Mouse (Mus musculus) hindbrain, embryonic 12.5 days (tissue): ENCODE results near the gene 4930415O20Rik. TPM values are rescaled to one million over a fixed set of nuclear protein-coding genes. Genes with fewer than 3 reads are reported as not detected.
"Not testable (repeated sequence)": the region's sequence is repeated elsewhere in the genome, so short reads cannot be mapped to it uniquely, and the experiment has no call there.

ENCODE experiments used
- ATAC-seq: fragments of 200-750 bp; cut with Nextera tagmentation; 2 replicates; pipeline ENCODE4 v1.8.0; 2017; ENCODE audit warnings: moderate TSS enrichment; ENCODE audit not compliant: low FRiP score
- H3K27ac ChIP-seq: fragments of 300-500 bp; sonication (generic); 2 replicates; pipeline ENCODE4 v1.5.1; 2016; ENCODE audit warnings: mild to moderate bottlenecking
- H3K27me3 ChIP-seq: fragments of 300-500 bp; sonication (generic); 2 replicates; pipeline ENCODE4 v1.6.1; 2016; ENCODE audit warnings: mild to moderate bottlenecking
- H3K36me3 ChIP-seq: fragments of 300-500 bp; sonication (generic); 2 replicates; pipeline ENCODE4 v1.6.1; 2016; ENCODE audit warnings: mild to moderate bottlenecking
- H3K4me1 ChIP-seq: fragments of 300-500 bp; sonication (generic); 2 replicates; pipeline ENCODE4 v1.6.1; 2016
- H3K4me2 ChIP-seq: fragments of 300-500 bp; sonication (generic); replicated peaks from 2 replicates; pipeline ENCODE4 v1.6.1; 2016; ENCODE audit warnings: mild to moderate bottlenecking
- H3K4me3 ChIP-seq: fragments of 300-500 bp; sonication (generic); 2 replicates; pipeline ENCODE4 v1.5.1; 2016; ENCODE audit warnings: mild to moderate bottlenecking
- H3K9ac ChIP-seq: fragments of 300-500 bp; sonication (generic); 2 replicates; pipeline ENCODE4 v1.6.1; 2016; ENCODE audit warnings: mild to moderate bottlenecking, moderate library complexity
- H3K9me3 ChIP-seq: fragments of 300-500 bp; sonication (generic); replicated peaks from 2 replicates; pipeline ENCODE4 v1.6.1; 2016; ENCODE audit warnings: mild to moderate bottlenecking
- WGBS: fragments of 180-500 bp; shearing (Covaris S2); methylation state at CpG from one replicate; pipeline ENCODE4 v1.1.7; 2016; 5-methylcytosine and 5-hydroxymethylcytosine counted together
- polyA plus RNA-seq: library from polyadenylated mRNA; unstranded; fragments of >200 nt; fragmentation: Nextera tagmentation; extraction: Ambion mirVana; gene quantifications from 2 replicates; pipeline ENCODE4 v1.2.1, GENCODE M21; 2016

The 4930415O20Rik gene
- polyA plus RNA-seq, 1 experiment from 2014 or later: 0.43 TPM

DNA sequence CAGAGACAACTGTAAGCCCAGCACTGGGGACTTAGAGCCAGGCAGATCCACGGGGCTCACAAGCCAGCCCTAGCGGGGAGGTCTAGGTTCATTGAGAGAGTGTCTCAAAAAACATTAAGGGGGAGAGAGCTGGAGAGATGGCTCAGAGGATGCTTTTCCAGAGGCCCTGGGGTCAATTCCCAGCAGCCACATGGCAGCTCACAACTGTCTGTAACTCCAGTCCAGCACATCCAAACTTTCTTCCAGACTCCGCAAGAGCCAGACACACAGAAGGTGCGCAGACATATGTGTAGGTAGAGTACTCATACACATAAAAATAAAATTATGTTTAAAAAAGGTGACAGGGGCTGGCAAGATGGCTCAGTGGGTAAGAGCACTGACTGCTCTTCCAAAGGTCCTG, 2.5 kb downstream of the 4930415O20Rik start:
- no peak overlapping the region for H3K27ac ChIP-seq
- H3K9ac ChIP-seq: no peak overlapping the region
- no peak overlapping the region for H3K4me3 ChIP-seq
- no peaks in the 10 kb centered on the region for H3K27me3 ChIP-seq
- no peaks in the 10 kb centered on the region for H3K9me3 ChIP-seq
- no peak for ATAC-seq
- no peaks in the 10 kb centered on the region for H3K36me3 ChIP-seq
- no peak overlapping the region for H3K4me2 ChIP-seq
- peaks cover 10% of the 10 kb centered on the region for H3K4me1 ChIP-seq
- WGBS: 80% methylated on average over 4 of the region's 4 CpGs

GRCm38 (mm10) chr15:98579310-98579709, 8.5 kb downstream of the 4930415O20Rik start:
- Histone ChIP-seq H3K9me3 (no peaks in the 10 kb centered on the region), H3K4me1 (no peaks in the 10 kb centered on the region), H3K9ac (no peak overlapping the region), H3K27ac (no peak overlapping the region), H3K27me3 (no peaks in the 10 kb centered on the region), H3K4me2 (no peak overlapping the region), H3K4me3 (no peak overlapping the region), H3K36me3 (no peaks in the 10 kb centered on the region)
- WGBS: 80% methylated on average over 2 of the region's 2 CpGs
- ATAC-seq: no peak

GRCm38 (mm10) chr15:98579795-98580464, 9.1 kb downstream of the 4930415O20Rik start:
- Histone ChIP-seq H3K36me3 (no peaks in the 10 kb centered on the region), H3K9me3 (no peaks in the 10 kb centered on the region), H3K4me1 (no peaks in the 10 kb centered on the region), H3K27me3 (no peaks in the 10 kb centered on the region), H3K4me2 (no peak overlapping the region), H3K9ac (no peak overlapping the region), H3K27ac (no peak overlapping the region), H3K4me3 (no peak overlapping the region)
- peak; percentile 85 for ATAC-seq
- 37% methylated on average over 5 of the region's 5 CpGs for WGBS

GRCm38 (mm10) chr15:98582410-98582809, 11.6 kb downstream of the 4930415O20Rik start:
- no peaks in the 10 kb centered on the region for H3K36me3 ChIP-seq
- H3K9ac ChIP-seq: no peak overlapping the region
- ATAC-seq: no peak
- H3K27me3 ChIP-seq: no peaks in the 10 kb centered on the region
- H3K4me1 ChIP-seq: no peaks in the 10 kb centered on the region
- no peak overlapping the region for H3K4me3 ChIP-seq
- H3K9me3 ChIP-seq: no peaks in the 10 kb centered on the region
- WGBS: 85% methylated on average over 8 of the region's 8 CpGs
- H3K4me2 ChIP-seq: no peak overlapping the region
- H3K27ac ChIP-seq: no peak overlapping the region

DNA sequence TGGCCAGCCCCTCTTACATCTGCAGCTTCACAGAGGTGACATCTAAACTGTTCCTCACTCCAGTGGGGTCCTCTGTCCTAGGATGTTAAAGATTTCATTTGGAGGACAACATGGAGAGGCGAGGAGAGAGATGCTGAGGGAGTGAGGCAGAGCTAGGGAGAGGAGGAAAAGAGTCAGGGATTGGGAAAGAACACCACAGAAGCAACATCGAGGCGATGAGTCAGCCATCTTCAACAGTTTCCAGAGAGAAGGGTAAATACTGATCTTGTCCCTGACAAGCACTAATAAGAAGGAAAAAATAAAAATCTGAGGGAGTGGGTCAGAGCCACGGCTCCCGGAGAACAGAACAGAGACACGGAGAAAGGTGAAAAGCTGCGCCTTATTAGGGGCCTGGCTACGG, 12.2 kb downstream of the 4930415O20Rik start:
- H3K27ac ChIP-seq: no peak overlapping the region
- H3K4me2 ChIP-seq: no peak overlapping the region
- 86% methylated on average over 8 of the region's 8 CpGs for WGBS
- H3K27me3 ChIP-seq: no peaks in the 10 kb centered on the region
- no peaks in the 10 kb centered on the region for H3K4me1 ChIP-seq
- no peaks in the 10 kb centered on the region for H3K9me3 ChIP-seq
- H3K36me3 ChIP-seq: no peaks in the 10 kb centered on the region
- no peak for ATAC-seq
- H3K4me3 ChIP-seq: no peak overlapping the region
- no peak overlapping the region for H3K9ac ChIP-seq

GRCm38 (mm10) chr15:98585421-98585820, 14.6 kb downstream of the 4930415O20Rik start:
- no peak overlapping the region for H3K9ac ChIP-seq
- H3K27ac ChIP-seq: no peak overlapping the region
- no peaks in the 10 kb centered on the region for H3K9me3 ChIP-seq
- H3K4me3 ChIP-seq: no peak overlapping the region
- no peak for ATAC-seq
- WGBS: 41% methylated on average over 7 of the region's 7 CpGs
- H3K27me3 ChIP-seq: no peaks in the 10 kb centered on the region
- no peaks in the 10 kb centered on the region for H3K4me1 ChIP-seq
- H3K4me2 ChIP-seq: no peak overlapping the region
- peaks cover 4% of the 10 kb centered on the region; the same call in 1 of the 2 replicates for H3K36me3 ChIP-seq

- WGBS: 72% methylated on average over 9 of the region's 9 CpGs
- not testable (repeated sequence) for H3K27me3 ChIP-seq
These were observed 15.3 kb downstream of the 4930415O20Rik start for GRCm38 (mm10) chr15:98586141-98586540.

DNA sequence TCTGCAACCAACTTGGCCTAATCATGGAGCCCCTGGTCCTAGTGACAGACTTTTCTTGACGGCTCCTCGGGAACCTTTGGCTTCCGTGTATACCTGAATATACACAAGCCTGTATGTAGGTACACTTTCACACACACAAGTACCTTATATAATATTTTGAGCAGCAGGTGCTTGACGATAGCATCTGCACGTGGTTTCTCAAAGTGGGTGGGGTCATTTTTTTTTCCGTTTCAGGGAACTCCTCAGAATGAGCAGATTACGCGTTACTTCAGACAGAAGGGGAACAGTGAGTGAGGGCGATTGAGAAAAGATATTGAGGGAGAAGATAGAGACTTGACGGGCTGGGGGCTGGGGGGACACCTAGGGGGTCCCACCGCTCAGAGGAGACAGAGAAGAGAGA, 16.9 kb downstream of the 4930415O20Rik start:
- no peak overlapping the region for H3K4me2 ChIP-seq
- H3K36me3 ChIP-seq: peaks cover 26% of the 10 kb centered on the region
- no peak overlapping the region for H3K4me3 ChIP-seq
- H3K9me3 ChIP-seq: no peaks in the 10 kb centered on the region
- no peak overlapping the region for H3K27ac ChIP-seq
- no peaks in the 10 kb centered on the region for H3K4me1 ChIP-seq
- no peak for ATAC-seq
- 90% methylated on average over 11 of the region's 11 CpGs for WGBS
- H3K27me3 ChIP-seq: no peaks in the 10 kb centered on the region
- no peak overlapping the region for H3K9ac ChIP-seq

More at GRCm38 (mm10) chr15:98586141-98586540, 15.3 kb downstream of the 4930415O20Rik start:
- H3K4me3 ChIP-seq, H3K4me1 ChIP-seq, H3K9ac ChIP-seq, H3K27ac ChIP-seq, ATAC-seq, H3K9me3 ChIP-seq, H3K4me2 ChIP-seq: not testable (repeated sequence)
- H3K36me3 ChIP-seq: peaks cover 10% of the 10 kb centered on the region

DNA sequence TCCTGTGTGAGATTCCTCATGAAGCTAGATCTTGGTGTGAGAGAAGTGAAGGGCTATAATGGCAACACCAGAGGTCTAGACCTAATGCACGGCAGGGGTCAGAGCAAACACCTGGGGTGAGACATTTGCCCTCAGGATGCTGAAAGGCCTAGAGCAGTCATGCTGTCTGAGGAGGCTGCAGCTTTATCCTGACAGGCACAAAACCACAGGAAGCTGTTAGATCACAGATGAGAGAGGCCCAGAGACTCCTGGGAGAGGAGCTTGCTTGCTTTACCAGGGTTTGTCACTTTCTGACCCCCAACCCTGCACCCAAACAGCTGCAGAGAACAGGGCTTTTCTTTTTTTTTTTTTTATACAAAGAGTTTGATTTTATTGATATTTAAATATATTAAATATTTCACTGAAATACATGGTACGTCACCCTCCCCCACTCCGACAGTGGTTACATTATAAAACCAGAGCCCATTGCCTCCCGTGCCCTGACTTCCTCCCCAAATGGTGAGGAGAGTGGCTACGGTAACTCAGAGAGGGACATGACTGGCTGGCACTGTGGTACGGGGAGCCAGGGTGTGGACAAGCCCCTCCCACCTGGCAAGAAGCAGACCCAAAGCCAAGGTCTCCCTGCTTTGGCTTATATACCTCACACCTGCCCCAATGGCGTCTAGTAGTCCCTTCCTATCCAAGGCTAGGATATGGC, 19.0 kb downstream of the 4930415O20Rik start:
- no peak overlapping the region for H3K27ac ChIP-seq
- H3K4me2 ChIP-seq: no peak overlapping the region
- H3K36me3 ChIP-seq: peaks cover 47% of the 10 kb centered on the region
- H3K27me3 ChIP-seq: no peaks in the 10 kb centered on the region
- no peak overlapping the region for H3K9ac ChIP-seq
- WGBS: 65% methylated on average over 7 of the region's 7 CpGs
- no peak for ATAC-seq
- H3K9me3 ChIP-seq: no peaks in the 10 kb centered on the region
- H3K4me1 ChIP-seq: no peaks in the 10 kb centered on the region
- H3K4me3 ChIP-seq: no peak overlapping the region

DNA sequence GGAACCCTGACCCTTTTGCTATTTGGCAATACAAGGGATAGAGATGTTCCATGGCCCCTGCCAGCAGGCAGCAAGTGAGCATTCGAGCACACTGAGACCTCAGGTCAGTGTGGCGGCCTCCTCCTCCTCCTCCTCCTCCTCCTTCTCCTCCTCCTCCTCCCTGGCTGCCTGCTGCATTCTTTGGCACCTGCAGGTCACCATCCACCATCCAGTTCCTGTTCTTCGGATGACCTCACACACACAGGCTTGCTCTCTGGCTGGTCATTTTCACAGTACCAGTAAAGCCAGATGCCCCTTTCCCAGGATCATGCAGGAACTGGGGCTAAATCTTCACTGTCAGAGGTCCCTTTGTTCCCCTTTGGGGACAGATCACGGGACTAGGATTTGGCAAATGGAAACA, 20.6 kb downstream of the 4930415O20Rik start:
- WGBS: 74% methylated on average over 4 of the region's 4 CpGs
- no peak overlapping the region for H3K9ac ChIP-seq
- no peaks in the 10 kb centered on the region for H3K9me3 ChIP-seq
- no peaks in the 10 kb centered on the region for H3K27me3 ChIP-seq
- no peak overlapping the region for H3K4me3 ChIP-seq
- ATAC-seq: no peak
- H3K4me2 ChIP-seq: no peak overlapping the region
- H3K36me3 ChIP-seq: peaks cover 63% of the 10 kb centered on the region
- H3K27ac ChIP-seq: no peak overlapping the region
- H3K4me1 ChIP-seq: no peaks in the 10 kb centered on the region

GRCm38 (mm10) chr15:98594193-98594592, 23.4 kb downstream of the 4930415O20Rik start:
- Histone ChIP-seq H3K9ac (no peak overlapping the region), H3K36me3 (peaks cover 87% of the 10 kb centered on the region), H3K4me1 (no peaks in the 10 kb centered on the region), H3K27me3 (no peaks in the 10 kb centered on the region), H3K9me3 (no peaks in the 10 kb centered on the region), H3K27ac (no peak overlapping the region), H3K4me2 (no peak overlapping the region), H3K4me3 (no peak overlapping the region)
- 91% methylated on average over 19 of the region's 19 CpGs for WGBS
- no peak for ATAC-seq

DNA sequence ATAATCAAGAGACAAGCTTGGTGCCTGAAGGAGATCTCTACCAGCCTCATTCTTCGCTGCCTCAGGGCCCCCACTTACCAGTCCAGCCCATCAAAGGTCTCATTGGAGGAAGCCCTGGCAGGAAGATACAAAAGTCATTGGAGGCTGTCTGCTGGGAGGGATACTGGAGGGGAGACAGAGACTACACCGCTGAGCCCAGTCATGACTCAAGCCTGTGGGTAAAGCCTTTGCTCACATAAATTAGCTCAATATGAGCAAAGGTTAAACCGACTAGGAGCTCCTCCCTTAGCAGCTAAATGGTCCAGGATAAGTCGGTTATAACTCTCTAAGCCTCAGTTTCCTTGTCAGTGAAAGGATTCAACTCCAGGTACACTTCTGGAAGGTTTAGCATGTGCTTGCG, 24.2 kb downstream of the 4930415O20Rik start:
- H3K27me3 ChIP-seq: no peaks in the 10 kb centered on the region
- WGBS: 94% methylated on average over 5 of the region's 5 CpGs
- no peak overlapping the region for H3K9ac ChIP-seq
- no peak overlapping the region for H3K27ac ChIP-seq
- peaks cover 94% of the 10 kb centered on the region for H3K36me3 ChIP-seq
- no peak for ATAC-seq
- no peaks in the 10 kb centered on the region for H3K4me1 ChIP-seq
- no peaks in the 10 kb centered on the region for H3K9me3 ChIP-seq
- no peak overlapping the region for H3K4me2 ChIP-seq
- no peak overlapping the region for H3K4me3 ChIP-seq

- H3K4me1 ChIP-seq: peaks cover 3% of the 10 kb centered on the region; the same call in 1 of the 2 replicates
- H3K4me3 ChIP-seq: no peak overlapping the region
- no peaks in the 10 kb centered on the region for H3K9me3 ChIP-seq
- no peak overlapping the region for H3K4me2 ChIP-seq
- no peaks in the 10 kb centered on the region for H3K27me3 ChIP-seq
- no peak overlapping the region for H3K27ac ChIP-seq
- H3K9ac ChIP-seq: no peak overlapping the region
- no peak for ATAC-seq
- WGBS: 95% methylated on average over 14 of the region's 14 CpGs
- peaks cover 98% of the 10 kb centered on the region for H3K36me3 ChIP-seq
These were observed 25.8 kb downstream of the 4930415O20Rik start for GRCm38 (mm10) chr15:98596609-98597008.
